Mouse (Mus musculus) limb, embryonic 15.5 days (tissue): Measurements from ENCODE around the gene Rlim. TPM values are rescaled to one million over a fixed set of nuclear protein-coding genes. Genes with fewer than 3 reads are reported as not detected.
A peak's percentile ranks its signal among the peaks of the same experiment; 100 is the strongest.

Source experiments
- ATAC-seq: fragments of 200-750 bp; cut with Nextera tagmentation; 2 replicates; pipeline ENCODE4 v1.8.0; 2017; ENCODE audit warnings: low read depth, moderate TSS enrichment; ENCODE audit not compliant: insufficient number of reproducible peaks, low FRiP score, low TSS enrichment
- H3K27ac ChIP-seq: fragments of 300-500 bp; sonication (generic); 2 replicates; pipeline ENCODE4 v1.5.1; 2015; ENCODE audit warnings: moderate library complexity, mild to moderate bottlenecking, inconsistent platforms
- H3K27me3 ChIP-seq: fragments of 300-500 bp; sonication (generic); 2 replicates; pipeline ENCODE4 v1.6.1; 2015; ENCODE audit warnings: inconsistent platforms
- H3K36me3 ChIP-seq: fragments of 300-500 bp; sonication (generic); 2 replicates; pipeline ENCODE4 v1.6.1; 2015; ENCODE audit warnings: inconsistent platforms
- H3K4me1 ChIP-seq: fragments of 300-500 bp; sonication (generic); 2 replicates; pipeline ENCODE4 v1.6.1; 2015; ENCODE audit warnings: inconsistent platforms
- H3K4me2 ChIP-seq: fragments of 300-500 bp; sonication (generic); 2 replicates; pipeline ENCODE4 v1.6.1; 2015; ENCODE audit warnings: mild to moderate bottlenecking, inconsistent platforms
- H3K4me3 ChIP-seq: fragments of 300-500 bp; sonication (generic); 2 replicates; pipeline ENCODE4 v1.5.1; 2015; ENCODE audit warnings: mild to moderate bottlenecking, inconsistent platforms
- H3K9ac ChIP-seq: fragments of 300-500 bp; sonication (generic); 2 replicates; pipeline ENCODE4 v1.6.1; 2015; ENCODE audit warnings: inconsistent platforms
- H3K9me3 ChIP-seq: fragments of 300-500 bp; sonication (generic); 2 replicates; pipeline ENCODE4 v1.6.1; 2016; ENCODE audit warnings: inconsistent platforms
- WGBS: fragments of 180-500 bp; shearing (Covaris S2); methylation state at CpG from one replicate; pipeline ENCODE4 v1.1.7; 2015; 5-methylcytosine and 5-hydroxymethylcytosine counted together
- polyA plus RNA-seq: library from polyadenylated mRNA; unstranded; fragments of >200 nt; fragmentation: Nextera tagmentation; extraction: Ambion mirVana; gene quantifications from 2 replicates; pipeline ENCODE4 v1.2.1, GENCODE M21; 2015

Rlim gene
- polyA plus RNA-seq, 1 experiment from 2014 or later: 34.8 TPM

DNA sequence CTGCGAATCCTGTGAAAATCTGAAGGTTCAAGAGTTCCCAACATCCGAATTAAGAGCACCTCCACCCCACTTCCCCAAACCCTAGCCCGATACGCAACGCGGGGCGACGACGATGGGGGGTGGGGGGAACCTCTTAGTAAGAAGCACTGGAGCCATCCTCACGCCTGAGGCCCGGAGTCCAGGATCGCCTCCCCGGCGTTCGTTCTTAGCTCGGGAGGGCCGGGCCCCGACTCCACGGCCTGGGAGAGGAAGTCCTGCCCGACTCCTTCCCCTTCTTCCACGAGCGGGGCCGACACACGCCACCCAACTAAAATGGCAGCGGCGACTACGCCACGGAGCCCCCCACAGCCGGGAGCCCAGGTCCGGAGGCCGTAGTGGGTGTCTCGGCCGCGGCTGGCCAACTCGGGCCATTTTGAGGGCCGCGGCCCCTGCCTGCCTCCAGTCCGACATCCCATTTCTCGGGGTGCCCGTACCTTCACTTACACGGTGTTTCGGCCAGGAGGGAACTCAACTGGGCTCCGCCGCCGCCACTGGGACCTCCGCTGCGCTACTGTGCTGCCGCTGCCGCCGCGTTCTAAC lies 405 bp downstream of the Rlim start:
- Histone ChIP-seq H3K4me1 (no peaks in the 10 kb centered on the region), H3K9me3 (no peaks in the 10 kb centered on the region), H3K36me3 (0 out of 2 replicates have a peak, but pooled peaks cover 4% of the 10 kb centered on the region), H3K4me3 (peak overlapping the region; percentile 67), H3K27ac (peak overlapping the region; percentile 95), H3K27me3 (0 out of 2 replicates have a peak, but pooled peaks cover 8% of the 10 kb centered on the region), H3K9ac (peak overlapping the region; percentile 67), H3K4me2 (peak overlapping the region; percentile 39; the same call in 1 of the 2 replicates)
- peak; percentile 30; the same call in 1 of the 2 replicates for ATAC-seq
- 20% methylated on average over 47 of the region's 51 CpGs for WGBS

DNA sequence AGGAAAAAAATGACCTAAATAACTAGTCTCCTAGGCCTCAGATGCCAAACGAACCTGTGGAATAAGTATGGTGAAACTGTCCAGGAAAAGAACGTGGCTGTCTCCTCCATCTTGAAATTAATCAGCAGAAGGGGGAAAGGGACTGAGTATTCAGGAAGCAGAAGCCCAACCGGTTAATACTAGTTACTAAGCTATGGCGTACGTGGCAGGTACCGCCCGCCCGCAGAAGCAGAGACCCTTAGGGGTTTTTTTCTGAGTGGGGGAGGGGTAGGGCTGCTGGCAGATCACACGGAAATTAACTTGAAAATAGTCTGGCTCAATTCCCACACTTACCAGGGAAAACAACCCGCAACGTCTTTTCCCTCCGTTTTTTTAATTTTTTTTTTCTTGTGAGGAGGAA lies 1.0 kb downstream of the Rlim start:
- Histone ChIP-seq H3K4me3 (peak overlapping the region; percentile 67), H3K36me3 (0 out of 2 replicates have a peak, but pooled peaks cover 4% of the 10 kb centered on the region), H3K27me3 (0 out of 2 replicates have a peak, but pooled peaks cover 8% of the 10 kb centered on the region), H3K9ac (peak overlapping the region; percentile 67), H3K4me1 (no peaks in the 10 kb centered on the region), H3K27ac (peak overlapping the region; percentile 95), H3K4me2 (peak overlapping the region; percentile 39), H3K9me3 (no peaks in the 10 kb centered on the region)
- ATAC-seq: no peak
- WGBS: 20% methylated on average over 12 of the region's 12 CpGs

- WGBS: 86% methylated on average over 3 of the region's 3 CpGs
- Histone ChIP-seq H3K36me3 (no peaks in the 10 kb centered on the region), H3K4me2 (no peak overlapping the region), H3K4me1 (no peaks in the 10 kb centered on the region), H3K9ac (no peak overlapping the region), H3K27me3 (peaks cover 9% of the 10 kb centered on the region; the same call in 1 of the 2 replicates), H3K27ac (no peak overlapping the region), H3K9me3 (no peaks in the 10 kb centered on the region), H3K4me3 (no peak overlapping the region)
- no peak for ATAC-seq
These were observed 41.4 kb downstream of the Rlim start for GRCm38 (mm10) chrX:103939701-103940100.

- no peak overlapping the region for H3K4me2 ChIP-seq
- no peak overlapping the region for H3K27ac ChIP-seq
- WGBS: 22% methylated on average over 3 of the region's 3 CpGs
- no peak overlapping the region for H3K9ac ChIP-seq
- H3K4me3 ChIP-seq: no peak overlapping the region
- no peaks in the 10 kb centered on the region for H3K36me3 ChIP-seq
- H3K4me1 ChIP-seq: no peaks in the 10 kb centered on the region
- peaks cover 3% of the 10 kb centered on the region; the same call in 1 of the 2 replicates for H3K27me3 ChIP-seq
- no peaks in the 10 kb centered on the region for H3K9me3 ChIP-seq
- no peak for ATAC-seq
These were observed 43.8 kb downstream of the Rlim start for GRCm38 (mm10) chrX:103937333-103937732.

DNA sequence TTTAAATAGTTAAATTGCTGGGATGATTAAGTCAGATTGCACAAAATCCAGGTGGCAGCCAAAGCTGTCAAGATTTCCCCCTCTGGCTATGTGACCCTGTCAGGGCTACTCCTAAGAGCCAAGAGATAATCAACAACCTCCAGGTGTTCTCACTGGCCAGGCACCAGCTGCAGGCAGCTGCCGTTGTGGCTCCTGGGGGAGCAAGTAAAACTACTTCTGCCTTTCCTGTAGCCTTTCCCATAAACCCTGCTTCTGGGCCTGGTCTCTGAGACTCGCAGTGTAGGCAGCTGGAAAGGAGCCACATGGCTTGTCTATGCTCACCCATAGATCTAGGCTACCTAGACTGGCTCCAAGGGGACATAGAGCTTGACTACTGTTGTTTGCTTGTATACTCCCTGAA lies 58.6 kb downstream of the Rlim start:
- Histone ChIP-seq H3K36me3 (no peaks in the 10 kb centered on the region), H3K4me3 (no peak overlapping the region), H3K4me2 (no peak overlapping the region), H3K9me3 (no peaks in the 10 kb centered on the region), H3K27me3 (peaks cover 13% of the 10 kb centered on the region), H3K9ac (no peak overlapping the region), H3K27ac (no peak overlapping the region), H3K4me1 (no peaks in the 10 kb centered on the region)
- no peak for ATAC-seq
- 23% methylated on average over 2 of the region's 2 CpGs for WGBS

- Histone ChIP-seq H3K36me3 (no peaks in the 10 kb centered on the region), H3K4me3 (no peak overlapping the region), H3K9me3 (no peaks in the 10 kb centered on the region), H3K27me3 (peaks cover 22% of the 10 kb centered on the region), H3K4me1 (no peaks in the 10 kb centered on the region), H3K4me2 (no peak overlapping the region), H3K9ac (no peak overlapping the region), H3K27ac (no peak overlapping the region)
- ATAC-seq: no peak
- WGBS: 41% methylated on average over 5 of the region's 5 CpGs
These were observed 62.1 kb downstream of the Rlim start for GRCm38 (mm10) chrX:103918954-103919353.

DNA sequence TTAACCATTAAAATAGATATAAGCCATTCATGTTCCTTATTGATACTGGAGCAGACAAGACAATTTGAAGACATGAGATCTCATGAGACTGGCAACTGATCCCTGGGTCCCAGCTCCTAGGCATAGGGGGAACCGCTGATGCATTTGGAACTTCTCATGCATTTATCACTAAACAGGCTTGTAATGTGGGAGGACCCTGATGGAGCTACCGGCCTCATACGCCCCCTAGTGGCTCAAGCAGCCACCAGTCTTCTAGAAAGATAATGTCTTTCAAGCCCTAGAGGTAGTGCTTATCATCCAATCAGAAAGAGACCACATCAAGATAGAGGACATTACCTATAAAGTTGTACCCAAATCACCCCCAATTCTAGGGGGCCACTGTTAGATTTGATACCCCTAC lies 66.3 kb downstream of the Rlim start:
- Histone ChIP-seq H3K4me1 (no peaks in the 10 kb centered on the region), H3K36me3 (no peaks in the 10 kb centered on the region), H3K9ac (no peak overlapping the region), H3K27me3 (peaks cover 32% of the 10 kb centered on the region), H3K4me3 (no peak overlapping the region), H3K9me3 (no peaks in the 10 kb centered on the region), H3K27ac (no peak overlapping the region), H3K4me2 (no peak overlapping the region)
- ATAC-seq: no peak
- 7% methylated on average over 3 of the region's 3 CpGs for WGBS

Other genes with a start within 250 kb of the Rlim start
- 29.9 and 36.4 TPM in 2 replicates for gene Slc16a2, start 159.3 kb downstream of the Rlim start, polyA plus RNA-seq
- gene Nexmif, start 219.9 kb upstream of the Rlim start, polyA plus RNA-seq: 2.7 and 3.3 TPM in 2 replicates